8 mouse cellular contexts compared by ENCODE assay signal in genomic region chr16:97312960-97313686, GRCm38 (mm10). TPM values are rescaled to one million over a fixed set of nuclear protein-coding genes. Genes with fewer than 3 reads are reported as not detected.
DNase-seq lines count a peak whose midpoint lies in the region; ATAC-seq and TF ChIP-seq lines count a peak whose summit lies in the region.

No protein-coding gene starts in this region.

- ATAC-seq in frontal cortex, adult (ENCODE audit: low TSS enrichment) = peak; percentile 70; the same call in 1 of the 2 replicates
- ATAC-seq in hindbrain, embryonic 15.5 days (ENCODE audit: low FRiP score, low read depth) = peak; percentile 74; the same call in 1 of the 2 replicates

- no peaks in the 10 kb centered on the region for H3K36me3 ChIP-seq in hindbrain, embryonic 15.5 days

- TF ChIP-seq POLR2A in cerebellum, adult 2 months (IDR thresholded peaks at IDR 0.05; ENCODE audit: borderline replicate concordance, insufficient read depth, low read length) = no peak

- no peak overlapping the region for H3K27ac ChIP-seq in cerebellum, adult 2 months (ENCODE audit: insufficient read depth, low read length)
- no peak overlapping the region for H3K27ac ChIP-seq in hindbrain, embryonic 15.5 days (replicated peaks)

- peak; percentile 78 for DNase-seq in NIH3T3 (ENCODE audit: low read depth)
- peak; percentile 28 to 53 for DNase-seq in cerebellum, adult 2 months
- DNase-seq in layer of hippocampus, postnatal 14 days (ENCODE audit: low spot score in 2 of 2) = peak; percentile 83 to 84
- peak; percentile 81 for DNase-seq in lung, postnatal 10 days
- DNase-seq in right cerebral cortex, adult 18-20 months = peak; percentile 76
- DNase-seq in urinary bladder, postnatal 25 days (ENCODE audit: low spot score) = peak; percentile 80

- peak; percentile 66; the same call in 1 of the 2 replicates for TF ChIP-seq CTCF in cerebellum, adult 2 months (IDR thresholded peaks at IDR 0.05; ENCODE audit: borderline replicate concordance, insufficient read depth, low read depth, low read length)

- WGBS in cerebellum, adult 2 months = 30% methylated on average over 10 of the region's 10 CpGs
- 30% methylated on average over 10 of the region's 10 CpGs for WGBS in hindbrain, embryonic 15.5 days

- no peak overlapping the region for H3K4me3 ChIP-seq in cerebellum, adult 2 months (replicated peaks; ENCODE audit: insufficient read depth, low read depth, low read length)
- no peak overlapping the region for H3K4me3 ChIP-seq in hindbrain, embryonic 15.5 days

- H3K9me3 ChIP-seq in hindbrain, embryonic 15.5 days = no peaks in the 10 kb centered on the region

- no peak overlapping the region for H3K9ac ChIP-seq in hindbrain, embryonic 15.5 days

- no peaks in the 10 kb centered on the region for H3K27me3 ChIP-seq in cerebellum, adult 2 months (ENCODE audit: control insufficient read depth, insufficient read depth, low read length)
- H3K27me3 ChIP-seq in hindbrain, embryonic 15.5 days = no peaks in the 10 kb centered on the region

- H3K4me2 ChIP-seq in hindbrain, embryonic 15.5 days = no peak overlapping the region

- no peaks in the 10 kb centered on the region for H3K4me1 ChIP-seq in cerebellum, adult 2 months (ENCODE audit: control insufficient read depth, insufficient read depth, low read length)
- H3K4me1 ChIP-seq in hindbrain, embryonic 15.5 days (replicated peaks) = peaks cover 4% of the 10 kb centered on the region; the same call in 1 of the 2 replicates

RNA-seq across cellular contexts. Expression of gene Bace2, which starts 43.4 kb away (rescaled TPM):
- 2.2 and 2.7 TPM in 2 replicates for polyA plus RNA-seq in cerebellum, adult 2 months (2012; rRNA removed)
- 8.2 and 8.3 TPM in 2 replicates for polyA plus RNA-seq in hindbrain, embryonic 15.5 days (2015; fragmentation: Nextera tagmentation; extraction: Ambion mirVana)
- total RNA-seq in layer of hippocampus, postnatal 14 days (2021) = 10 to 100 TPM in 1 of 2 experiments, 1 to 10 TPM in 1; 5.8 to 10.7 TPM
